Mouse (Mus musculus): ENCODE measurements around the gene Hbb-y.
"Not testable (repeated sequence)": the region's sequence is repeated elsewhere in the genome, so short reads cannot be mapped to it uniquely, and the experiment has no call there.

The Hbb-y gene

GRCm38 (mm10) chr7:103812174-103812573 is 40.8 kb downstream of the Hbb-y start:
- DNase-seq = no peak

GRCm38 (mm10) chr7:103811223-103811845 is 41.7 kb downstream of the Hbb-y start:
- no peak for DNase-seq

GRCm38 (mm10) chr7:103810746-103811145 is 42.3 kb downstream of the Hbb-y start:
- no peak for DNase-seq

GRCm38 (mm10) chr7:103810296-103810695 is 42.7 kb downstream of the Hbb-y start:
- DNase-seq = no peak

GRCm38 (mm10) chr7:103809801-103810155 is 43.2 kb downstream of the Hbb-y start:
- DNase-seq = no peak

- DNase-seq = no peak
Observed at GRCm38 (mm10) chr7:103808971-103809800, 43.8 kb downstream of the Hbb-y start.

GRCm38 (mm10) chr7:103808120-103808519 is 44.9 kb downstream of the Hbb-y start:
- DNase-seq = not testable (repeated sequence)

- peak; percentile 0 for DNase-seq
Observed at GRCm38 (mm10) chr7:103806856-103807255, 46.2 kb downstream of the Hbb-y start.
